Mouse (Mus musculus): ENCODE results near the gene Numb.

DNA sequence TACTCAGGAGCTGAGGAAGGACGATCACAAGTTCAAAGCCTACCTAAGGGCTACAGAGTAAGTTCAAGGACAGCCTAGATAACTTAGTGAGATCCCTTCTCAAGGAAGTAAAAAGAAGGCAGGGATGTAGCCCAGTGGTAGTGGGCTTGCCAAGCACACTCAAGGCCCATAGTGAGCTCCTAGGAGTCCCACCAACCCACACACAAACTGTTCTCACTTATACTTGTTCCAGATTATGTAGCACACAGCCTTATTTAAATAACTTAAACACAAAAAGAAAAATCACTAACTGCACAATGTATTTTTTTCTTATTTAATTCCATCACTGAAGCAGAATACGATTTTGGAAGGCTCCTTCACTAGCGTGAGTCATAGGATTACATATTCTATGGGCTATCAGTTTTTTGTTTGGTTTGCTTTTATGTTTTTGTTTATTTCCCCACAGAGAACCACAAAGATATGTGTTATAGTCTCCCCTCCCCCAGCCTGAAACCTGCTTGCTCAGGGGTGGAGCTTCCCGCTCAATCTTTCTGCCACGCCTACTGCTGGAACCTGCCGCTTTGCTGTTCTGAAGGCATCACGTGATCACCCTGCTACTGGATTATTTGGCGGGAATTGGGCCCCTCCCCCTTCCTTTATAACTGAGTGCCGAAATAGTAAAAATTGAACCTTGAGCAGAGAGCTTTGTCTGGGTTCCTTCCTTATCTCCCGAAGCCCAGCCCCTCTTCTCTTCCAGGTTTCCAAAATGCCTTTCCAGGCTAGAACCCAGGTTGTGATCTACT, 80.1 kb downstream of the Numb start:
- TF ChIP-seq CTCF (IDR thresholded peaks at IDR 0.05; ENCODE audit: insufficient read depth, low read depth, low read length) (no peak), POLR2A (IDR thresholded peaks at IDR 0.05; ENCODE audit: insufficient read depth, low read depth, low read length) (no peak)
